Comparison of ENCODE assay signal across 14 mouse cellular contexts in genomic region chr6:129097929-129098328, GRCm38 (mm10). TPM values are rescaled to one million over a fixed set of nuclear protein-coding genes. Genes with fewer than 3 reads are reported as not detected.
A peak's percentile ranks its signal among the peaks of the same experiment; 100 is the strongest.
DNase-seq lines count a peak whose midpoint lies in the region; ATAC-seq and TF ChIP-seq lines count a peak whose summit lies in the region.
"Had no signal": no experiment of that assay in that cellular context is flagged by ENCODE, and none has a peak within 500 bp of the region (broad histone marks: within the 10 kb centered on the region; RNA-seq: fewer than 3 reads in every experiment).

No protein-coding gene starts in this region.

- no peak for TF ChIP-seq CTCF in liver, adult 2 months (IDR thresholded peaks at IDR 0.05; ENCODE audit: low read depth, low read length)

- peaks cover 3% of the 10 kb centered on the region; the same call in 1 of the 2 replicates for H3K27me3 ChIP-seq in liver, adult 2 months (ENCODE audit: control insufficient read depth, insufficient read depth, low read length)
- no peaks in the 10 kb centered on the region for H3K27me3 ChIP-seq in liver, embryonic 11.5 days (replicated peaks; ENCODE audit: control insufficient read depth, insufficient read depth, low read length)
- H3K27me3 ChIP-seq: embryonic facial prominence, embryonic 15.5 days; heart, embryonic 15.5 days; lung, embryonic 15.5 days had no signal

- no peaks in the 10 kb centered on the region for H3K9me3 ChIP-seq in liver, embryonic 11.5 days (ENCODE audit: control insufficient read depth, low read length)
- H3K9me3 ChIP-seq: embryonic facial prominence, embryonic 15.5 days; heart, embryonic 15.5 days; lung, embryonic 15.5 days had no signal

- peaks cover 8% of the 10 kb centered on the region for H3K4me1 ChIP-seq in liver, adult 2 months (ENCODE audit: control insufficient read depth, insufficient read depth, low read length)
- H3K4me1 ChIP-seq in liver, embryonic 11.5 days (replicated peaks; ENCODE audit: control insufficient read depth, insufficient read depth, low read length) = no peaks in the 10 kb centered on the region; the same call in 1 of the 2 replicates
- H3K4me1 ChIP-seq: embryonic facial prominence, embryonic 15.5 days; heart, embryonic 15.5 days; lung, embryonic 15.5 days had no signal

- H3K36me3 ChIP-seq in liver, adult 2 months (ENCODE audit: control insufficient read depth, insufficient read depth, low read length) = no peaks in the 10 kb centered on the region
- H3K36me3 ChIP-seq in liver, embryonic 11.5 days (ENCODE audit: control insufficient read depth, insufficient read depth, low read length) = no peaks in the 10 kb centered on the region
- H3K36me3 ChIP-seq: embryonic facial prominence, embryonic 15.5 days; heart, embryonic 15.5 days; lung, embryonic 15.5 days had no signal

- no peak overlapping the region for H3K9ac ChIP-seq in liver, adult 2 months (ENCODE audit: low read depth, low read length)
- no peak overlapping the region for H3K9ac ChIP-seq in liver, embryonic 11.5 days (ENCODE audit: low read depth, low read length)
- H3K9ac ChIP-seq: embryonic facial prominence, embryonic 15.5 days; heart, embryonic 15.5 days; lung, embryonic 15.5 days had no signal

- TF ChIP-seq POLR2A in liver, adult 2 months (IDR thresholded peaks at IDR 0.05; ENCODE audit: extremely low read depth, insufficient read depth, low read length) = no peak

- 38% methylated on average over 1 of the region's 1 CpGs for WGBS in liver, adult 2 months
- 32% methylated on average over 1 of the region's 1 CpGs for WGBS in liver, embryonic 11.5 days

- H3K27ac ChIP-seq in liver, adult 2 months (replicated peaks; ENCODE audit: insufficient read depth, low read depth, low read length) = no peak overlapping the region
- H3K27ac ChIP-seq in liver, embryonic 11.5 days (ENCODE audit: low read depth, low read length) = no peak overlapping the region
- H3K27ac ChIP-seq: embryonic facial prominence, embryonic 15.5 days; heart, embryonic 15.5 days; lung, embryonic 15.5 days had no signal

- H3K4me3 ChIP-seq in liver, adult 2 months (ENCODE audit: insufficient read depth, low read depth, low read length) = no peak overlapping the region
- no peak overlapping the region for H3K4me3 ChIP-seq in liver, embryonic 11.5 days (ENCODE audit: low read depth, low read length)
- H3K4me3 ChIP-seq: embryonic facial prominence, embryonic 15.5 days; heart, embryonic 15.5 days; lung, embryonic 15.5 days had no signal

- no peak for ATAC-seq in liver, embryonic 11.5 days (replicated peaks; ENCODE audit: low FRiP score)
- ATAC-seq in megakaryocyte progenitor cell, adult 5-6 weeks (replicated peaks; ENCODE audit: poor library complexity) = peak; percentile 80
- ATAC-seq in erythroblast, adult 5-6 weeks (replicated peaks; ENCODE audit: low FRiP score, poor library complexity, severe bottlenecking) = no peak
- ATAC-seq in frontal cortex, adult (ENCODE audit: low TSS enrichment) = no peak

- peak; percentile 24 for DNase-seq in liver, adult 2 months (ENCODE audit: extremely low read depth, low read depth, low spot score)
- no peak for DNase-seq in liver, embryonic 11.5 days (ENCODE audit: low spot score)
- peak; percentile 56 for DNase-seq in adrenal gland, postnatal 14 days
- peak; percentile 34 for DNase-seq in heart, postnatal 4 days
- no peak for DNase-seq in thymus, postnatal 0 days (ENCODE audit: low spot score)
- DNase-seq: layer of hippocampus, adult 9-11 months had no signal

- no peak overlapping the region for H3K4me2 ChIP-seq in liver, embryonic 11.5 days
- H3K4me2 ChIP-seq: embryonic facial prominence, embryonic 15.5 days; heart, embryonic 15.5 days; lung, embryonic 15.5 days had no signal

- H3K79me2 ChIP-seq in liver, adult 2 months (ENCODE audit: control insufficient read depth, insufficient read depth, low read length) = no peaks in the 10 kb centered on the region; the same call in 1 of the 2 replicates

RNA-seq across cellular contexts. Expression of gene Clec2e, which starts 2.8 kb away (rescaled TPM):
- total RNA-seq in liver, adult 2 months (2014; rRNA removed) = not detected in 2 replicates
- polyA plus RNA-seq in liver, adult 2 months (2012; rRNA removed) = 0.06 TPM in 1 of 2 replicates, not detected in the other
- polyA plus RNA-seq in liver, embryonic 11.5 days (2014; fragmentation: Nextera tagmentation; extraction: Ambion mirVana) = not detected in 2 replicates
- not detected in 2 replicates for total RNA-seq in adrenal gland, postnatal 14 days (2021)
- not detected for total RNA-seq in heart, postnatal 4 days (2021)
- total RNA-seq in megakaryocyte progenitor cell, adult 5-6 weeks (2015) = not detected in 2 replicates
- 0.14 TPM in 1 of 2 replicates, not detected in the other for total RNA-seq in megakaryocyte progenitor cell, adult 5-6 weeks (2017)
- total RNA-seq in erythroblast, adult 5-6 weeks (2015; ENCODE audit: low replicate concordance) = not detected in 2 replicates
- total RNA-seq in erythroblast, adult 5-6 weeks (2017; ENCODE audit: low replicate concordance) = not detected in 2 replicates
- polyA plus RNA-seq in thymus, postnatal 0 days (2015; fragmentation: Nextera tagmentation; extraction: Ambion mirVana) = 0.07 TPM in 1 of 2 replicates, not detected in the other
- polyA plus RNA-seq: embryonic facial prominence, embryonic 15.5 days; heart, embryonic 15.5 days; lung, embryonic 15.5 days; neural tube, embryonic 11.5 days; spleen, adult 2 months had no signal

RNA-seq across cellular contexts. Expression of gene Klrb1f, which starts 52.2 kb away (rescaled TPM):
- not detected in 2 replicates for total RNA-seq in liver, adult 2 months (2014; rRNA removed)
- not detected in 2 replicates for polyA plus RNA-seq in liver, adult 2 months (2012; rRNA removed)
- 0.29 and 0.51 TPM in 2 replicates for polyA plus RNA-seq in liver, embryonic 11.5 days (2014; fragmentation: Nextera tagmentation; extraction: Ambion mirVana)
- not detected in 2 replicates for total RNA-seq in adrenal gland, postnatal 14 days (2021)
- total RNA-seq in heart, postnatal 4 days (2021) = not detected
- total RNA-seq in megakaryocyte progenitor cell, adult 5-6 weeks (2015) = 32.0 and 35.4 TPM in 2 replicates
- total RNA-seq in megakaryocyte progenitor cell, adult 5-6 weeks (2017) = 16.3 and 23.6 TPM in 2 replicates
- total RNA-seq in erythroblast, adult 5-6 weeks (2015; ENCODE audit: low replicate concordance) = 5.2 and 12.3 TPM in 2 replicates
- 0.84 and 2.5 TPM in 2 replicates for total RNA-seq in erythroblast, adult 5-6 weeks (2017; ENCODE audit: low replicate concordance)
- polyA plus RNA-seq in thymus, postnatal 0 days (2015; fragmentation: Nextera tagmentation; extraction: Ambion mirVana) = 2.6 and 2.7 TPM in 2 replicates

Comparison
In these comparisons a context has a peak if more than half of its experiments do, and no peak if none do; other contexts are left out.
1. DNase-seq: peak in liver, adult 2 months (single experiment), adrenal gland, postnatal 14 days (single experiment) and heart, postnatal 4 days (single experiment); none in liver, embryonic 11.5 days (single experiment) and thymus, postnatal 0 days (single experiment).